Mouse (Mus musculus): ENCODE measurements around the gene Plb1. TPM values are rescaled to one million over a fixed set of nuclear protein-coding genes. Genes with fewer than 3 reads are reported as not detected.

Plb1 gene
- total RNA-seq, 1 experiment: 3.8 TPM

GRCm38 (mm10) chr5:32360511-32360910 is 128.0 kb downstream of the Plb1 start:
- no peak overlapping the region for H3K27ac ChIP-seq (ENCODE audit: insufficient read depth, low read depth, low read length, poor library complexity, severe bottlenecking)
- DNase-seq (ENCODE audit: low read depth, low spot score): no peak
- no peak overlapping the region for H3K4me3 ChIP-seq (ENCODE audit: insufficient read depth in 1 of 2, low read depth in 1 of 2, low read length in 2 of 2, poor library complexity in 1 of 2, severe bottlenecking in 1 of 2)
- no peaks in the 10 kb centered on the region for H3K36me3 ChIP-seq (ENCODE audit: control insufficient read depth, insufficient read depth, low read length, poor library complexity, severe bottlenecking)
- in situ Hi-C loops (cut with MboI; ENCODE audit: low sequenced_read_pairs in 2 of 2, unreplicated experiment in 2 of 2): no loop called here
- H3K4me1 ChIP-seq (ENCODE audit: control insufficient read depth in 2 of 2, insufficient read depth in 2 of 2, low read length in 2 of 2, poor library complexity in 1 of 2): no peaks in the 10 kb centered on the region
- no peak overlapping the region for H3K9ac ChIP-seq (ENCODE audit: insufficient read depth, low read depth, low read length, poor library complexity, severe bottlenecking)
- H3K9me3 ChIP-seq (ENCODE audit: control insufficient read depth, insufficient read depth, low read depth, low read length): no peaks in the 10 kb centered on the region
- TF ChIP-seq MAFK (IDR thresholded peaks at IDR 0.05; ENCODE audit: insufficient read depth, low read depth, low read length) (no peak), HCFC1 (IDR thresholded peaks at IDR 0.05; ENCODE audit: borderline replicate concordance, insufficient read depth, low read length) (no peak), ZNF384 (IDR thresholded peaks at IDR 0.05; ENCODE audit: low read depth, low read length) (no peak), CHD2 (IDR thresholded peaks at IDR 0.05; ENCODE audit: low read depth, low read length) (no peak), ZC3H11A (IDR thresholded peaks at IDR 0.05; ENCODE audit: borderline replicate concordance, low read depth, low read length) (no peak)

GRCm38 (mm10) chr5:32361441-32362235 is 129.1 kb downstream of the Plb1 start:
- DNase-seq (ENCODE audit: low read depth, low spot score): no peak
- H3K9ac ChIP-seq (ENCODE audit: insufficient read depth, low read depth, low read length, poor library complexity, severe bottlenecking): no peak overlapping the region
- no peaks in the 10 kb centered on the region for H3K4me1 ChIP-seq (ENCODE audit: control insufficient read depth in 2 of 2, insufficient read depth in 2 of 2, low read length in 2 of 2, poor library complexity in 1 of 2)
- in situ Hi-C loops (cut with MboI; ENCODE audit: low sequenced_read_pairs in 2 of 2, unreplicated experiment in 2 of 2): no loop called here
- no peaks in the 10 kb centered on the region for H3K9me3 ChIP-seq (ENCODE audit: control insufficient read depth, insufficient read depth, low read depth, low read length)
- no peak overlapping the region for H3K4me3 ChIP-seq (ENCODE audit: insufficient read depth in 1 of 2, low read depth in 1 of 2, low read length in 2 of 2, poor library complexity in 1 of 2, severe bottlenecking in 1 of 2)
- no peak overlapping the region for H3K27ac ChIP-seq (ENCODE audit: insufficient read depth, low read depth, low read length, poor library complexity, severe bottlenecking)
- H3K36me3 ChIP-seq (ENCODE audit: control insufficient read depth, insufficient read depth, low read length, poor library complexity, severe bottlenecking): no peaks in the 10 kb centered on the region
- TF ChIP-seq ZC3H11A (IDR thresholded peaks at IDR 0.05; ENCODE audit: borderline replicate concordance, low read depth, low read length): no peak
- no peak for TF ChIP-seq MAFK (IDR thresholded peaks at IDR 0.05; ENCODE audit: insufficient read depth, low read depth, low read length)
- no peak for TF ChIP-seq ZNF384 (IDR thresholded peaks at IDR 0.05; ENCODE audit: low read depth, low read length)
- TF ChIP-seq CHD2 (IDR thresholded peaks at IDR 0.05; ENCODE audit: low read depth, low read length): no peak
- no peak for TF ChIP-seq HCFC1 (IDR thresholded peaks at IDR 0.05; ENCODE audit: borderline replicate concordance, insufficient read depth, low read length)

- in situ Hi-C loops (cut with MboI; ENCODE audit: low sequenced_read_pairs in 2 of 2, unreplicated experiment in 2 of 2): no loop called here
- Histone ChIP-seq H3K36me3 (ENCODE audit: control insufficient read depth, insufficient read depth, low read length, poor library complexity, severe bottlenecking) (no peaks in the 10 kb centered on the region), H3K9ac (ENCODE audit: insufficient read depth, low read depth, low read length, poor library complexity, severe bottlenecking) (no peak overlapping the region), H3K9me3 (ENCODE audit: control insufficient read depth, insufficient read depth, low read depth, low read length) (no peaks in the 10 kb centered on the region), H3K4me1 (ENCODE audit: control insufficient read depth in 2 of 2, insufficient read depth in 2 of 2, low read length in 2 of 2, poor library complexity in 1 of 2) (no peaks in the 10 kb centered on the region), H3K27ac (ENCODE audit: insufficient read depth, low read depth, low read length, poor library complexity, severe bottlenecking) (no peak overlapping the region), H3K4me3 (ENCODE audit: insufficient read depth in 1 of 2, low read depth in 1 of 2, low read length in 2 of 2, poor library complexity in 1 of 2, severe bottlenecking in 1 of 2) (no peak overlapping the region)
- DNase-seq (ENCODE audit: low read depth, low spot score): no peak
- TF ChIP-seq MAFK (IDR thresholded peaks at IDR 0.05; ENCODE audit: insufficient read depth, low read depth, low read length) (no peak), ZC3H11A (IDR thresholded peaks at IDR 0.05; ENCODE audit: borderline replicate concordance, low read depth, low read length) (no peak), CHD2 (IDR thresholded peaks at IDR 0.05; ENCODE audit: low read depth, low read length) (no peak), ZNF384 (IDR thresholded peaks at IDR 0.05; ENCODE audit: low read depth, low read length) (no peak)
Measured at GRCm38 (mm10) chr5:32369391-32369790, 136.9 kb downstream of the Plb1 start.

- in situ Hi-C loops (cut with MboI; ENCODE audit: low sequenced_read_pairs in 2 of 2, unreplicated experiment in 2 of 2): no loop called here
- Histone ChIP-seq H3K9me3 (ENCODE audit: control insufficient read depth, insufficient read depth, low read depth, low read length) (no peaks in the 10 kb centered on the region), H3K4me1 (ENCODE audit: control insufficient read depth in 2 of 2, insufficient read depth in 2 of 2, low read length in 2 of 2, poor library complexity in 1 of 2) (no peaks in the 10 kb centered on the region), H3K4me3 (ENCODE audit: insufficient read depth in 1 of 2, low read depth in 1 of 2, low read length in 2 of 2, poor library complexity in 1 of 2, severe bottlenecking in 1 of 2) (no peak overlapping the region), H3K36me3 (ENCODE audit: control insufficient read depth, insufficient read depth, low read length, poor library complexity, severe bottlenecking) (no peaks in the 10 kb centered on the region), H3K9ac (ENCODE audit: insufficient read depth, low read depth, low read length, poor library complexity, severe bottlenecking) (no peak overlapping the region), H3K27ac (ENCODE audit: insufficient read depth, low read depth, low read length, poor library complexity, severe bottlenecking) (no peak overlapping the region)
- DNase-seq (ENCODE audit: low read depth, low spot score): no peak
- TF ChIP-seq HCFC1 (IDR thresholded peaks at IDR 0.05; ENCODE audit: borderline replicate concordance, insufficient read depth, low read length): no peak
- TF ChIP-seq MAFK (IDR thresholded peaks at IDR 0.05; ENCODE audit: insufficient read depth, low read depth, low read length): no peak
- TF ChIP-seq CHD2 (IDR thresholded peaks at IDR 0.05; ENCODE audit: low read depth, low read length): no peak
- no peak for TF ChIP-seq ZNF384 (IDR thresholded peaks at IDR 0.05; ENCODE audit: low read depth, low read length)
- TF ChIP-seq ZC3H11A (IDR thresholded peaks at IDR 0.05; ENCODE audit: borderline replicate concordance, low read depth, low read length): no peak
Measured at GRCm38 (mm10) chr5:32371239-32371638, 138.7 kb downstream of the Plb1 start.

Measured in ES-E14 (cell line).